Mouse (Mus musculus) limb, embryonic 10.5 days (tissue): ENCODE data around the gene Rbfox1. TPM values are rescaled to one million over a fixed set of nuclear protein-coding genes. Genes with fewer than 3 reads are reported as not detected.

Source experiments
- DNase-seq: peaks from one replicate; pipeline ENCODE4 v3.0.0-alpha.2; 2017; ENCODE audit warnings: low spot score
- H3K27ac ChIP-seq: fragments of 300-500 bp; sonication (generic); 2 replicates; pipeline ENCODE4 v1.5.1; 2016; ENCODE audit warnings: mild to moderate bottlenecking
- H3K27me3 ChIP-seq: fragments of 300-500 bp; sonication (generic); 2 replicates; pipeline ENCODE4 v1.6.1; 2016; ENCODE audit warnings: low read depth, mild to moderate bottlenecking; ENCODE audit not compliant: poor library complexity, severe bottlenecking
- H3K36me3 ChIP-seq: fragments of 300-500 bp; sonication (generic); 2 replicates; pipeline ENCODE4 v1.6.1; 2016; ENCODE audit warnings: mild to moderate bottlenecking, moderate library complexity
- H3K4me1 ChIP-seq: fragments of 300-500 bp; sonication (generic); 2 replicates; pipeline ENCODE4 v1.6.1; 2016
- H3K4me3 ChIP-seq: fragments of 300-500 bp; sonication (generic); 2 replicates; pipeline ENCODE4 v1.5.1; 2016; ENCODE audit warnings: mild to moderate bottlenecking, moderate library complexity
- H3K9me3 ChIP-seq: fragments of 300-500 bp; sonication (generic); replicated peaks from 2 replicates; pipeline ENCODE4 v1.6.1; 2016; ENCODE audit warnings: mild to moderate bottlenecking
- WGBS: fragments of 180-500 bp; shearing (Covaris S2); methylation state at CpG from one replicate; pipeline ENCODE4 v1.1.7; 2016; 5-methylcytosine and 5-hydroxymethylcytosine counted together
- polyA plus RNA-seq: library from polyadenylated mRNA; unstranded; fragments of >200 nt; fragmentation: Nextera tagmentation; extraction: Ambion mirVana; gene quantifications from 2 replicates; pipeline ENCODE4 v1.2.1, GENCODE M21; 2016

Rbfox1 gene
- polyA plus RNA-seq, 1 experiment from 2014 or later, result 0.64 TPM

DNA sequence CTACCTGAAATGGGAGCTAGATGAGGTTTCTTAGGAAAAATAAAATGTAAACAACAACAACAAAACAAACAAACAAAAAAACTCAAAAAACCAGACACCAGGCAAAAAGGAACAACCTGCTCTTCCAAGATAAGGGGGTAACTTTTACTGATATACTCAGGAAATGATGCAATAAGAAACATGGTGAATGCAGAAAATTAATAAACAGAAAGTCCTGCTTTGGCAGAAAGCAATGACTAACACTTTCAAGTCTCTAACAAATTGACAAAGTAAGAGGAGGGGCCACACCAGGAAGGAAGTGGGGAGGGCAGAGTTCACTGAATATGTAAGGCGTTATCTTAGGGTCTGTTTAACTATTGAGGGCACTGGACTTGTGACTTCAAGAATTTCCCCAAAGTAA, 234.3 kb downstream of the Rbfox1 start:
- H3K4me3 ChIP-seq, result no peak overlapping the region
- DNase-seq, result no peak
- no peak overlapping the region for H3K27ac ChIP-seq
- no peaks in the 10 kb centered on the region for H3K4me1 ChIP-seq
- H3K9me3 ChIP-seq, result no peaks in the 10 kb centered on the region
- no peaks in the 10 kb centered on the region for H3K36me3 ChIP-seq
- H3K27me3 ChIP-seq, result no peaks in the 10 kb centered on the region
- 50% methylated on average over 1 of the region's 1 CpGs for WGBS

DNA sequence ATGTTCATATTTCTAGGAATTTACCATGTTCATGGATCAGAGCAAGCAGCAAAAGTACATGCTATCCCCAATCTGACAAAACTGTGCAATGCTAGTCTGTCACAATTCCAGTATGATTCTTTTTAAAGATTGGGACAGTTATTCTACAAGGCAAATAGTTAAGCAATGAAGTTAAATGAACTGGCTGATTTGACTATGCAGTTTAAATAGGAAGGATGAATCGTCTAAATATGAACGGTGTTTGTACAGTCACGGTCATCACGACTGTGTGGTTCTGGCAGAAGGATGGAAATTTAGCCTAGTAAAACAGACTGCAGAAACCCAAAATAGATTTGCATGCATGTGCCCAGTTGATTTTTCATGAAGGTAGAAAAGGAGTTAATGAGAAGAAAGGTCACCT, 236.1 kb downstream of the Rbfox1 start:
- Histone ChIP-seq H3K4me3 (no peak overlapping the region), H3K9me3 (no peaks in the 10 kb centered on the region), H3K27me3 (no peaks in the 10 kb centered on the region), H3K4me1 (no peaks in the 10 kb centered on the region), H3K36me3 (no peaks in the 10 kb centered on the region), H3K27ac (no peak overlapping the region)
- DNase-seq, result no peak
- WGBS, result 92% methylated on average over 4 of the region's 4 CpGs

- DNase-seq, result no peak
Measured at GRCm38 (mm10) chr16:6122859-6123258, 237.7 kb downstream of the Rbfox1 start.

GRCm38 (mm10) chr16:6128314-6128713, 243.2 kb downstream of the Rbfox1 start:
- 78% methylated on average over 5 of the region's 5 CpGs for WGBS
- Histone ChIP-seq H3K4me3 (no peak overlapping the region), H3K9me3 (no peaks in the 10 kb centered on the region), H3K36me3 (no peaks in the 10 kb centered on the region), H3K27ac (no peak overlapping the region), H3K27me3 (no peaks in the 10 kb centered on the region), H3K4me1 (no peaks in the 10 kb centered on the region)
- no peak for DNase-seq

More at GRCm38 (mm10) chr16:6122859-6123258, 237.7 kb downstream of the Rbfox1 start:
- no peak overlapping the region for H3K4me3 ChIP-seq
- H3K27ac ChIP-seq, result no peak overlapping the region
- H3K4me1 ChIP-seq, result no peaks in the 10 kb centered on the region
- no peaks in the 10 kb centered on the region for H3K36me3 ChIP-seq
- WGBS, result 93% methylated on average over 22 of the region's 22 CpGs
- H3K9me3 ChIP-seq, result no peaks in the 10 kb centered on the region
- no peaks in the 10 kb centered on the region for H3K27me3 ChIP-seq

DNA sequence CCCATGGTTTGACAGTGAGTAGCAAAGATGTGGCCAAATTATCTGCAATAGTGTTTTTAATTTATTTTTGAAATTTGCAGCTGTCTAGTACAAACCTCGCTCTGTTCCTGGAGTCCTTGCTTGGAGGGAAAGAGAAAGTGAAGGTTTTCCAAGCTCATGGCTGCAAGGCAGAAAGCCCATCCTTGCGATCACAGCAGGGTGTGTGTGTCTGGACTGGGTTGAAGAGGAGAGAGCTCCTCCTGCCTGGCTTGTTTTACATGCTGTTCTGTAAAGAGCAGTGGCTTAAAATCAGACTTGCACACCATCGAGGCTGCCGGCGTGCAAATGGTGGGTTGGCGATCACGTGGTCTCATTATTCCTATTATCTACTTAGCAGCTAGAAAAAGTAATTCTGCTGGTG, 249.9 kb downstream of the Rbfox1 start:
- no peak overlapping the region for H3K27ac ChIP-seq
- DNase-seq, result no peak
- no peaks in the 10 kb centered on the region for H3K9me3 ChIP-seq
- H3K27me3 ChIP-seq, result no peaks in the 10 kb centered on the region
- no peak overlapping the region for H3K4me3 ChIP-seq
- no peaks in the 10 kb centered on the region for H3K4me1 ChIP-seq
- 91% methylated on average over 7 of the region's 7 CpGs for WGBS
- no peaks in the 10 kb centered on the region for H3K36me3 ChIP-seq

DNA sequence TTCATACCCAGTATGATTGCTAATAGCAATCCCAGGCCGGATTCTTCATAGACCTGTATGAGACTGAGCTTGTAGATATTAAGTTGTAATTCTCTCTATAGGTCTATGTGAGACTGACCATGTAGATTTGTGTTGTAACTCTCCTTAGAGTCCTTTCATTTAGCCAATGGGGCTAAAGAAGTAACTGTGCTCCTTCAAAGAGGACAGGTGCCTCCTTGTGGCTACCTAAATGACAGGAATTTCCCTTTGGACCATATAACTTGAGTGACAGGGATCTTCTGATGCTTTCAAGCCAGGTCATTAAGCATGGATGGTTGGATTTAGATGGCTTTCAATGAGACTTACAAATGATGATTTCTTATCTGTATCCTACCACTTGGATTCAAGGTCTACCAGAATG, 254.3 kb downstream of the Rbfox1 start:
- 91% methylated on average over 1 of the region's 1 CpGs for whole genome bisulfite sequencing
- H3K4me1 ChIP-seq, result no peaks in the 10 kb centered on the region
- H3K9me3 ChIP-seq, result no peaks in the 10 kb centered on the region
- H3K36me3 ChIP-seq, result no peaks in the 10 kb centered on the region
- DNase-seq, result no peak
- no peak overlapping the region for H3K27ac ChIP-seq
- no peaks in the 10 kb centered on the region for H3K27me3 ChIP-seq
- H3K4me3 ChIP-seq, result no peak overlapping the region

- no peaks in the 10 kb centered on the region for H3K36me3 ChIP-seq
- WGBS, result 89% methylated on average over 7 of the region's 7 CpGs
- no peaks in the 10 kb centered on the region for H3K27me3 ChIP-seq
- no peak overlapping the region for H3K27ac ChIP-seq
- no peaks in the 10 kb centered on the region for H3K9me3 ChIP-seq
- H3K4me3 ChIP-seq, result no peak overlapping the region
- no peak for DNase-seq
- no peaks in the 10 kb centered on the region for H3K4me1 ChIP-seq
Measured at GRCm38 (mm10) chr16:6147957-6148356, 262.8 kb downstream of the Rbfox1 start.

DNA sequence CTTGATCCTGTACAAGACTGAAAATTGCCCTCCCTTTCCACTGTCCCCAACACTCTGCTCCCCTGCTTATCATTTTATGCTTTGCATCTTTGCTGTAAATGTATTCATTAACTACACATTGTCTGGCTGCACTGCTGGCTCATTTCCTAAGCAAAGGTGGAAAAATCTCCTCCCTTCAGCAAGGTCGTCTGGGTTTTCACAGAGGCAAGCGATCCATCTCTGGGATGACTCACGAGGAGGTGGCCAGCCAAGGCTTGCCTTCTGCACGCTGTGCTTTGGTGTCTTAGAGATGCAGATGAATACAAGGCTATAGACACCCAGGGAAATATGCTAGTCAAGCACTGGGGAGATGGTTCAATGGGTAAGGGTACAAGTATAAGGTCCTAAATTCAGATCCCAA, 264.2 kb downstream of the Rbfox1 start:
- Histone ChIP-seq H3K4me3 (no peak overlapping the region), H3K27me3 (no peaks in the 10 kb centered on the region), H3K9me3 (no peaks in the 10 kb centered on the region), H3K27ac (no peak overlapping the region), H3K4me1 (no peaks in the 10 kb centered on the region), H3K36me3 (no peaks in the 10 kb centered on the region)
- 77% methylated on average over 4 of the region's 4 CpGs for WGBS
- no peak for DNase-seq

DNA sequence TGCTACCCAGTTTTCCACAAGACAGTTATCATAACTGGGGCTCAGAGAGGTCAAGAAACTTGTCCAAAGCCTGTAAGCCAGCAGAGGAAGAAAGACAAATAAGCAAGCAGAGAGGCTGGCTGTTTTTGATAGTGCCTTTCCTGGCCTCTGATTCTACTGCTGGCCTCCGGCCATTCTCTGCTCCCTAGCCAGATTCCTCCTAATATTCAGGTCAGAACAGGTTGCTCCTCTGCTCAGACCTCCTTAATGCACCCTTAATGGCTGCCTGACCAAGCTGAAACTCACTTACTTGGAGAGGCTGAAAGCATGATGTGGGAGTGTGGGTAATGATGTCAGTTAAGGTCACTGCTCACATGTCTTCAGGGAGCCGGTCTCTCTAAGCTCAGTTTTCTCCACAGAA, 270.4 kb downstream of the Rbfox1 start:
- no peaks in the 10 kb centered on the region for H3K36me3 ChIP-seq
- no peaks in the 10 kb centered on the region for H3K4me1 ChIP-seq
- no peaks in the 10 kb centered on the region for H3K27me3 ChIP-seq
- no peak overlapping the region for H3K4me3 ChIP-seq
- no peaks in the 10 kb centered on the region for H3K9me3 ChIP-seq
- DNase-seq, result no peak
- no peak overlapping the region for H3K27ac ChIP-seq
- WGBS, result 84% methylated on average over 2 of the region's 2 CpGs

GRCm38 (mm10) chr16:6164476-6164875, 279.3 kb downstream of the Rbfox1 start:
- no peaks in the 10 kb centered on the region for H3K27me3 ChIP-seq
- no peaks in the 10 kb centered on the region for H3K9me3 ChIP-seq
- DNase-seq, result no peak
- no peak overlapping the region for H3K27ac ChIP-seq
- WGBS, result 81% methylated on average over 4 of the region's 4 CpGs
- no peaks in the 10 kb centered on the region for H3K4me1 ChIP-seq
- H3K36me3 ChIP-seq, result no peaks in the 10 kb centered on the region
- no peak overlapping the region for H3K4me3 ChIP-seq

GRCm38 (mm10) chr16:6169346-6169745, 284.2 kb downstream of the Rbfox1 start:
- no peaks in the 10 kb centered on the region for H3K9me3 ChIP-seq
- H3K27me3 ChIP-seq, result no peaks in the 10 kb centered on the region
- no peak overlapping the region for H3K4me3 ChIP-seq
- WGBS, result 83% methylated on average over 5 of the region's 5 CpGs
- H3K27ac ChIP-seq, result no peak overlapping the region
- H3K36me3 ChIP-seq, result no peaks in the 10 kb centered on the region
- DNase-seq, result no peak
- no peaks in the 10 kb centered on the region for H3K4me1 ChIP-seq

DNA sequence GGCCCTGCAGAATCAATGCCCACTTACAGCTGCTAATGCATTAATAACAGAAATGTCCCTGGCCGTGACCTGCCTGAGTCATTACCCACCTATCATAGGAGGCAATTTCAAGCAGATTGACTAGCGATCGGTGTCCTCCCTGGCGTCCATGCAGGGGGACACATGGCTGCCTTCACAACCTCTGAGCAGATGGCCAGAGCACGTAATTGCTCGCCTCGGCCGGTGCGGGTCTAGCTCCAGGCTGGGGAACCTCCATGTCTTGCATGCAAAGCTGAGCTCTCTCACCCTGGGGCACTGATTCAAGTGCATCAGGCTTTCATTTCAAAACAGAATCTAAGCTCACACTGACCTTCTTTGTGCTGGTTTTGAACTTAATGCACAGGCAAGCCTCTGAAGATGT, 295.7 kb downstream of the Rbfox1 start:
- Histone ChIP-seq H3K4me1 (no peaks in the 10 kb centered on the region), H3K36me3 (no peaks in the 10 kb centered on the region), H3K4me3 (no peak overlapping the region), H3K27me3 (no peaks in the 10 kb centered on the region), H3K27ac (no peak overlapping the region), H3K9me3 (no peaks in the 10 kb centered on the region)
- DNase-seq, result no peak
- 91% methylated on average over 9 of the region's 9 CpGs for WGBS

DNA sequence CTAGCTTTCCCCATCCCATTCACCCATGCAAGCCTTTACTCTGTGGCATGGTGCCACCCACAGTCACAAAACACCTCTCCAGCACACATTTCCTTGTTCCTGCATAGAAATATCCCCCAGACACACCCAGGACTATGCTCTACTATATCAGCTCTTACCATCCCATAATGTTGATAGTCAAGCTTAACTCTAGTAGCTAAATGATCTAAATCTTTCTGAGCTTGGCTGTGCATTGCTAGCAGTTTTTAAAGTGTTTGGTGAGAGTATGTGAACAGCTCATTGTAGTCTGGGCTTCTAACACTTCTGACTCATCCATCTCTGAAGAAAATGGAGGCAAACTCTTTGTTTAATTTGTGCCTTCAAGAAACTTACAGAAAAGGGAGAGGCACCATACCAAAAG, 297.2 kb downstream of the Rbfox1 start:
- Histone ChIP-seq H3K36me3 (no peaks in the 10 kb centered on the region), H3K4me3 (no peak overlapping the region), H3K9me3 (no peaks in the 10 kb centered on the region)

DNA sequence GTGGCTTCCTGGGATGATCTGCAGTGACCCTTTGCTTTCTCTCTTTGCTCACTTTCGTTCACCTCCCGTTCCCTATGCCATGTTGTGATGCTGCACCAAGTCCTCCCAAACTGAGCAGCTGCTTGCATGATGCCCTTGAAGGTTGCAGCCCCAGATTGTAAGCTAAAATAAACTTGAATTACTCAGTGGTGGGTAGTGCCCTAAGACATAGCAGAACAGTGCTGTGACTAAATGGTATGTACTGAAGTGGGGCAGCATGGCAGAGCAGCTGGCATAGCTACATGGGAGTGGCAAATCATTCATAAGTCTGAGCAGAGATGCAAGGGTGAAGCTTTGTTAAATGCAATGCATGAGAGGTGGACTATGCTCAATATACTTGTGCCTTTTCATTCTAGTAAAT, 307.2 kb downstream of the Rbfox1 start:
- Histone ChIP-seq H3K27ac (no peak overlapping the region), H3K4me3 (no peak overlapping the region), H3K36me3 (no peaks in the 10 kb centered on the region), H3K9me3 (no peaks in the 10 kb centered on the region), H3K4me1 (no peaks in the 10 kb centered on the region), H3K27me3 (no peaks in the 10 kb centered on the region)
- no peak for DNase-seq
- 92% methylated on average over 2 of the region's 2 CpGs for WGBS

More for the DNA sequence above, 297.2 kb downstream of the Rbfox1 start:
- H3K27me3 ChIP-seq, result no peaks in the 10 kb centered on the region
- no peak for DNase-seq
- H3K27ac ChIP-seq, result no peak overlapping the region
- no peaks in the 10 kb centered on the region for H3K4me1 ChIP-seq
